Mouse (Mus musculus) stomach, embryonic 15.5 days (tissue): Measurements from ENCODE around the gene Gng8. TPM values are rescaled to one million over a fixed set of nuclear protein-coding genes. Genes with fewer than 3 reads are reported as not detected.
A peak's percentile ranks its signal among the peaks of the same experiment; 100 is the strongest.

Source experiments
- ATAC-seq: fragments of 200-750 bp; cut with Nextera tagmentation; 2 replicates; pipeline ENCODE4 v1.8.0; 2017; ENCODE audit warnings: low read depth, moderate number of reproducible peaks, moderate TSS enrichment; ENCODE audit not compliant: insufficient read depth, low FRiP score
- H3K27ac ChIP-seq: fragments of 300-500 bp; sonication (generic); 2 replicates; pipeline ENCODE4 v1.5.1; 2015; ENCODE audit warnings: mild to moderate bottlenecking, inconsistent platforms
- H3K27me3 ChIP-seq: fragments of 300-500 bp; sonication (generic); replicated peaks from 2 replicates; pipeline ENCODE4 v1.6.1; 2015; ENCODE audit warnings: inconsistent platforms
- H3K36me3 ChIP-seq: fragments of 300-500 bp; sonication (generic); 2 replicates; pipeline ENCODE4 v1.6.1; 2015; ENCODE audit warnings: inconsistent platforms
- H3K4me1 ChIP-seq: fragments of 300-500 bp; sonication (generic); 2 replicates; pipeline ENCODE4 v1.6.1; 2015; ENCODE audit warnings: inconsistent platforms
- H3K4me2 ChIP-seq: fragments of 300-500 bp; sonication (generic); 2 replicates; pipeline ENCODE4 v1.6.1; 2015; ENCODE audit warnings: mild to moderate bottlenecking, inconsistent platforms
- H3K4me3 ChIP-seq: fragments of 300-500 bp; sonication (generic); replicated peaks from 2 replicates; pipeline ENCODE4 v1.5.1; 2015; ENCODE audit warnings: inconsistent platforms
- H3K9ac ChIP-seq: fragments of 300-500 bp; sonication (generic); 2 replicates; pipeline ENCODE4 v1.6.1; 2015; ENCODE audit warnings: inconsistent platforms
- H3K9me3 ChIP-seq: fragments of 300-500 bp; sonication (generic); 2 replicates; pipeline ENCODE4 v1.6.1; 2016; ENCODE audit warnings: inconsistent platforms
- WGBS: fragments of 180-500 bp; shearing (Covaris S2); methylation state at CpG from one replicate; pipeline ENCODE4 v1.1.7; 2015; 5-methylcytosine and 5-hydroxymethylcytosine counted together
- polyA plus RNA-seq: library from polyadenylated mRNA; unstranded; fragments of >200 nt; fragmentation: Nextera tagmentation; extraction: Ambion mirVana; gene quantifications from 2 replicates; pipeline ENCODE4 v1.2.1, GENCODE M21; 2015

Gng8 gene
- polyA plus RNA-seq, 1 experiment from 2014 or later: 9.8 TPM

GRCm38 (mm10) chr7:16858336-16858735, 33.2 kb upstream of the Gng8 start:
- Histone ChIP-seq H3K9me3 (no peaks in the 10 kb centered on the region), H3K9ac (no peak overlapping the region), H3K4me1 (no peaks in the 10 kb centered on the region), H3K4me2 (no peak overlapping the region), H3K4me3 (no peak overlapping the region), H3K36me3 (peaks cover 48% of the 10 kb centered on the region), H3K27me3 (no peaks in the 10 kb centered on the region), H3K27ac (no peak overlapping the region)
- no peak for ATAC-seq
- 28% methylated on average over 17 of the region's 17 CpGs for WGBS

GRCm38 (mm10) chr7:16859902-16860651, 31.5 kb upstream of the Gng8 start:
- Histone ChIP-seq H3K4me3 (no peak overlapping the region), H3K36me3 (peaks cover 58% of the 10 kb centered on the region)
- 34% methylated on average over 5 of the region's 5 CpGs for WGBS

GRCm38 (mm10) chr7:16867488-16867887, 24.1 kb upstream of the Gng8 start:
- H3K36me3 ChIP-seq: peaks cover 25% of the 10 kb centered on the region; the same call in 1 of the 2 replicates

More at GRCm38 (mm10) chr7:16859902-16860651, 31.5 kb upstream of the Gng8 start:
- no peak for ATAC-seq
- Histone ChIP-seq H3K27me3 (no peaks in the 10 kb centered on the region), H3K9me3 (no peaks in the 10 kb centered on the region), H3K27ac (no peak overlapping the region), H3K9ac (no peak overlapping the region), H3K4me1 (no peaks in the 10 kb centered on the region), H3K4me2 (no peak overlapping the region)

GRCm38 (mm10) chr7:16869497-16869896, 22.1 kb upstream of the Gng8 start:
- ATAC-seq: peak; percentile 89
- Histone ChIP-seq H3K4me2 (no peak overlapping the region), H3K4me1 (peaks cover 5% of the 10 kb centered on the region; the same call in 1 of the 2 replicates), H3K9me3 (no peaks in the 10 kb centered on the region), H3K9ac (no peak overlapping the region), H3K27me3 (no peaks in the 10 kb centered on the region), H3K4me3 (no peak overlapping the region), H3K36me3 (peaks cover 12% of the 10 kb centered on the region; the same call in 1 of the 2 replicates), H3K27ac (no peak overlapping the region)
- WGBS: 37% methylated on average over 16 of the region's 16 CpGs

More at GRCm38 (mm10) chr7:16867488-16867887, 24.1 kb upstream of the Gng8 start:
- Histone ChIP-seq H3K27me3 (no peaks in the 10 kb centered on the region), H3K27ac (no peak overlapping the region), H3K9me3 (no peaks in the 10 kb centered on the region), H3K4me1 (no peaks in the 10 kb centered on the region), H3K4me2 (no peak overlapping the region), H3K9ac (no peak overlapping the region), H3K4me3 (no peak overlapping the region)
- WGBS: 68% methylated on average over 3 of the region's 3 CpGs
- ATAC-seq: 0 out of 2 replicates have a peak, but pooled peaks have one; percentile 40

- Histone ChIP-seq H3K4me2 (no peak overlapping the region), H3K27me3 (no peaks in the 10 kb centered on the region), H3K4me1 (peaks cover 5% of the 10 kb centered on the region; the same call in 1 of the 2 replicates), H3K36me3 (0 out of 2 replicates have a peak, but pooled peaks cover 5% of the 10 kb centered on the region), H3K4me3 (no peak overlapping the region), H3K27ac (no peak overlapping the region), H3K9me3 (no peaks in the 10 kb centered on the region), H3K9ac (no peak overlapping the region)
- WGBS: 78% methylated on average over 10 of the region's 10 CpGs
- no peak for ATAC-seq
Observed at GRCm38 (mm10) chr7:16871600-16871999, 20.0 kb upstream of the Gng8 start.

- Histone ChIP-seq H3K4me1 (peaks cover 12% of the 10 kb centered on the region; the same call in 1 of the 2 replicates), H3K4me3 (no peak overlapping the region), H3K4me2 (no peak overlapping the region), H3K36me3 (0 out of 2 replicates have a peak, but pooled peaks cover 5% of the 10 kb centered on the region), H3K27ac (no peak overlapping the region), H3K27me3 (no peaks in the 10 kb centered on the region), H3K9ac (no peak overlapping the region), H3K9me3 (no peaks in the 10 kb centered on the region)
- ATAC-seq: no peak
- WGBS: 91% methylated on average over 9 of the region's 9 CpGs
Observed at GRCm38 (mm10) chr7:16872478-16872877, 19.1 kb upstream of the Gng8 start.

- Histone ChIP-seq H3K9me3 (no peaks in the 10 kb centered on the region), H3K9ac (no peak overlapping the region), H3K4me2 (no peak overlapping the region), H3K27ac (no peak overlapping the region), H3K36me3 (0 out of 2 replicates have a peak, but pooled peaks cover 5% of the 10 kb centered on the region), H3K27me3 (no peaks in the 10 kb centered on the region), H3K4me1 (peaks cover 12% of the 10 kb centered on the region; the same call in 1 of the 2 replicates), H3K4me3 (no peak overlapping the region)
- ATAC-seq: no peak
- 86% methylated on average over 4 of the region's 4 CpGs for WGBS
Observed at GRCm38 (mm10) chr7:16873392-16873791, 18.2 kb upstream of the Gng8 start.

- Histone ChIP-seq H3K9ac (no peak overlapping the region), H3K27ac (peak overlapping the region; percentile 93), H3K4me1 (peaks cover 12% of the 10 kb centered on the region; the same call in 1 of the 2 replicates), H3K4me2 (peak overlapping the region; percentile 51), H3K9me3 (no peaks in the 10 kb centered on the region), H3K36me3 (0 out of 2 replicates have a peak, but pooled peaks cover 5% of the 10 kb centered on the region), H3K4me3 (peak overlapping the region; percentile 78), H3K27me3 (no peaks in the 10 kb centered on the region)
- WGBS: 5% methylated on average over 17 of the region's 17 CpGs
- ATAC-seq: no peak
Observed at GRCm38 (mm10) chr7:16874190-16874589, 17.4 kb upstream of the Gng8 start.

GRCm38 (mm10) chr7:16874756-16875309, 16.8 kb upstream of the Gng8 start:
- no peaks in the 10 kb centered on the region for H3K9me3 ChIP-seq
- peak overlapping the region; percentile 88 for H3K4me2 ChIP-seq
- peak overlapping the region; percentile 78 for H3K4me3 ChIP-seq
- H3K27ac ChIP-seq: peak overlapping the region; percentile 93
- peak; percentile 96 for ATAC-seq
- no peaks in the 10 kb centered on the region for H3K27me3 ChIP-seq
- H3K9ac ChIP-seq: no peak overlapping the region
- peaks cover 17% of the 10 kb centered on the region; the same call in 1 of the 2 replicates for H3K4me1 ChIP-seq
- 0 out of 2 replicates have a peak, but pooled peaks cover 5% of the 10 kb centered on the region for H3K36me3 ChIP-seq
- under 1% methylated on average over 33 of the region's 33 CpGs for WGBS

- H3K27me3 ChIP-seq: no peaks in the 10 kb centered on the region
- no peaks in the 10 kb centered on the region for H3K9me3 ChIP-seq
- peak within 1 kb of the TSS; percentile 88 for H3K4me2 ChIP-seq
- H3K27ac ChIP-seq: peak within 1 kb of the TSS; percentile 93
- ATAC-seq: no peak
- WGBS: 0% methylated on average over 1 of the region's 1 CpGs
- H3K9ac ChIP-seq: peak within 1 kb of the TSS; percentile 74
- H3K4me3 ChIP-seq: peak within 1 kb of the TSS; percentile 78
- 0 out of 2 replicates have a peak, but pooled peaks cover 5% of the 10 kb centered on the region for H3K36me3 ChIP-seq
- H3K4me1 ChIP-seq: peaks cover 20% of the 10 kb centered on the region; the same call in 1 of the 2 replicates
Observed at GRCm38 (mm10) chr7:16875310-16875325, 16.5 kb upstream of the Gng8 start, which contains the start of gene Dact3. Gene Dact3, plus strand, starts transcription at chr7:16875317.

GRCm38 (mm10) chr7:16875326-16875725, 16.3 kb upstream of the Gng8 start:
- H3K4me1 ChIP-seq: peaks cover 22% of the 10 kb centered on the region
- 0 out of 2 replicates have a peak, but pooled peaks cover 5% of the 10 kb centered on the region for H3K36me3 ChIP-seq
- no peak; the same call in 1 of the 2 replicates for ATAC-seq
- WGBS: 0% methylated on average over 27 of the region's 42 CpGs
- no peaks in the 10 kb centered on the region for H3K27me3 ChIP-seq
- no peaks in the 10 kb centered on the region for H3K9me3 ChIP-seq
- peak overlapping the region; percentile 78 for H3K4me3 ChIP-seq
- peak overlapping the region; percentile 74 for H3K9ac ChIP-seq
- H3K27ac ChIP-seq: peak overlapping the region; percentile 79
- H3K4me2 ChIP-seq: peak overlapping the region; percentile 88

GRCm38 (mm10) chr7:16876006-16876405, 15.6 kb upstream of the Gng8 start:
- Histone ChIP-seq H3K36me3 (0 out of 2 replicates have a peak, but pooled peaks cover 5% of the 10 kb centered on the region), H3K4me3 (peak overlapping the region; percentile 78), H3K9ac (peak overlapping the region; percentile 74; the same call in 1 of the 2 replicates), H3K27ac (peak overlapping the region; percentile 79), H3K9me3 (no peaks in the 10 kb centered on the region), H3K27me3 (no peaks in the 10 kb centered on the region), H3K4me1 (peaks cover 26% of the 10 kb centered on the region), H3K4me2 (peak overlapping the region; percentile 88)
- ATAC-seq: no peak
- 12% methylated on average over 11 of the region's 11 CpGs for WGBS
